Mouse (Mus musculus): ENCODE measurements around the gene Ntn3. TPM values are rescaled to one million over a fixed set of nuclear protein-coding genes. Genes with fewer than 3 reads are reported as not detected.

Gene Ntn3
- polyA plus RNA-seq, 1 experiment = 0.37 TPM

DNA sequence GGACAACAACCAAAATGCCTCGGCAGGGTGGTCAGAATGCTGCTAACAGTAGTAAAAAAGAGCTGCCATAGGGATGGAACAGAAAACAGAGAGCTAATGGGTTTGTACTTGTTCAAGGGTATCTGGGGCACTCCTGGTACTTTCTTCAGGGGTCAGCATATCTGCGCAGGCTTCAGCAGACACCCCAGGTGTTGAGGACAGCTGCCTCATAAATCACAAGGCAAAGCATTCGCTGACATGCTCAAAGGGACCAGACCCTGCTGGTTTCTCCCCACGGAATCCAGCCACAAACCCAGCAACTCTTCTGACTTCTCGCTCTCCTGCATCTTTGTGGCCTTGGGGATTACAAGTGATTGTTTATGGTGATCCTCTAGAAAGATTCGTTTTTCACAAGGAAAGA lies 13.3 kb upstream of the Ntn3 start:
- WGBS = 85% methylated on average over 6 of the region's 6 CpGs
- Histone ChIP-seq H3K4me3 (replicated peaks; ENCODE audit: control insufficient read depth, low read depth, low read length) (no peak overlapping the region), H3K4me1 (ENCODE audit: control insufficient read depth, insufficient read depth, low read length) (no peaks in the 10 kb centered on the region; the same call in 1 of the 2 replicates), H3K27ac (ENCODE audit: control insufficient read depth, insufficient read depth, low read depth, low read length, poor library complexity) (no peak overlapping the region)
- TF ChIP-seq CTCF (IDR thresholded peaks at IDR 0.05; ENCODE audit: control insufficient read depth, insufficient read depth, low read length) (no peak), POLR2A (IDR thresholded peaks at IDR 0.05; ENCODE audit: borderline replicate concordance, control insufficient read depth, low read depth, low read length) (no peak)

DNA sequence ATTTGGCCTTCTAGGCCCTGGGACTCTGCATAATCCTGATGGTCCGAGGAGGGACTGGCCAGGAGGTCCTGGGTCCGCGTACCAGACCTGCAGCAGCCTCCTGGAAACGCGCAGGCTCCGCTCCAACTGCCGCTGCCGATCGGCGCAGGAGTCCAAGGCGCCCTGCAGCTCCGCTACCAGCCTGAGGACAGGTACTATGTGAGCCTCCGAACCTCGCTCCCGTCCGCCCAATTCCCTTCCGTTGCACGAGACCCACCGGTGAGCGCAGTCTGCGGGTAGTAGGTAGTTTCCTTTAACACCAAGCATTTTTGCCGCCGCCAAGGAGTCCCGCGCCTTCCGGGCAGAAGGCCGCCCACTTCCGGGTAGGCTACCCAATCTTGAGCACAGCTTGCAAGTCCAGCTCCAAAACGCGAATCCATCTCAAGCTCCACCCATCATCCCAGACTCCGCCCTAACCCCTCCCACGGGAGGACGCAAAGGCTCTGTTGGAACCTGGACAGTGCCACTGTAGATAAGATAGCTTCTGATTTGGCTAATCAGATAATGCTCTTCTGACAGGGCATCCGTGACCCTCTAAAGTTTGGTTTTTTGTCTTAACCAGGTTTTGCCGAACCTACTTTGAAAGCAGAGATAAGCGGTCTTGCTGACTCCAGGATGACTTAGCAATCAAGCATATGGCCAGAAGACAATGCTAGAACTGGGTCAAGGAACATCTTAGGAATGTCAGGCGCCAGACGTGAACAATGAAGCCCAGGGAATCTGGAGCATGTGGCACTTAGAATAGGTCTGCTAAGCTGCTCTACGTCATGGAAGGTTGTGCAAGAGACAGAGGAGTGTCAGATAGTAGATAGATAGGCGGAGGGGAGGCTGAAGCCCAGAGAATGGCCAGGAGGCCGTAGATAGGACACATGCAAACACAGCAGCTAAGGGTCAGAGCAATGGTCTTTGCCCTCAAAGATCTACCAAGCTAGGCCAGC lies 11.4 kb upstream of the Ntn3 start, which contains the start of gene Tedc2:
Gene Tedc2, minus strand, starts transcription at position 417 of the 977 bp plus-strand sequence.
- WGBS = 2% methylated on average over 41 of the region's 41 CpGs
- peak; percentile 80; the same call in 1 of the 2 replicates for TF ChIP-seq POLR2A (IDR thresholded peaks at IDR 0.05; ENCODE audit: borderline replicate concordance, control insufficient read depth, low read depth, low read length)
- no peak for TF ChIP-seq CTCF (IDR thresholded peaks at IDR 0.05; ENCODE audit: control insufficient read depth, insufficient read depth, low read length)
- H3K4me1 ChIP-seq (ENCODE audit: control insufficient read depth, insufficient read depth, low read length) = no peaks in the 10 kb centered on the region; the same call in 1 of the 2 replicates
- H3K27ac ChIP-seq (ENCODE audit: control insufficient read depth, insufficient read depth, low read depth, low read length, poor library complexity) = peak within 1 kb of the TSS; percentile 68
- H3K4me3 ChIP-seq (replicated peaks; ENCODE audit: control insufficient read depth, low read depth, low read length) = peak within 1 kb of the TSS; percentile 94

DNA sequence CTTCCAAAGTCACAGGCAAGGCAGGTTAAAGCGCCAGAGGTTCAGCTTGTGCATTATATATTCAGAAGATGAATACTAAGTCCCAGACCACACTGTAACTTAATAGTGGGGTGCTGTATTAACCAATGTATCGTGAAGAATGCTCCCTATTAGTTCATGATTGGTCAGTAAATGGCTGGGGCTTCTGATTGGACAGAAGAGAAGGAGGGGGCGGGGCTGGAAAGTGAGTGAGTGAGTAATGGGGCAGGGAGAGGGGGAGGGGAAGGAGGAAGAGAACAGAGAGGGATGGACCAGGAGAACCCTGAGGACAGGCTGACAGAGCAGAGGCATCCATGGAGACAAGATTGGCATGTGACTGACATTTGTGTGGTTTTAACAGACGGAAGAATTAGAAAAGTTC lies 7.5 kb upstream of the Ntn3 start:
- TF ChIP-seq POLR2A (IDR thresholded peaks at IDR 0.05; ENCODE audit: borderline replicate concordance, control insufficient read depth, low read depth, low read length) (no peak), CTCF (IDR thresholded peaks at IDR 0.05; ENCODE audit: control insufficient read depth, insufficient read depth, low read length) (no peak)
- Histone ChIP-seq H3K27ac (ENCODE audit: control insufficient read depth, insufficient read depth, low read depth, low read length, poor library complexity) (no peak overlapping the region), H3K4me3 (replicated peaks; ENCODE audit: control insufficient read depth, low read depth, low read length) (no peak overlapping the region), H3K4me1 (ENCODE audit: control insufficient read depth, insufficient read depth, low read length) (no peaks in the 10 kb centered on the region; the same call in 1 of the 2 replicates)
- 87% methylated on average over 4 of the region's 4 CpGs for WGBS

DNA sequence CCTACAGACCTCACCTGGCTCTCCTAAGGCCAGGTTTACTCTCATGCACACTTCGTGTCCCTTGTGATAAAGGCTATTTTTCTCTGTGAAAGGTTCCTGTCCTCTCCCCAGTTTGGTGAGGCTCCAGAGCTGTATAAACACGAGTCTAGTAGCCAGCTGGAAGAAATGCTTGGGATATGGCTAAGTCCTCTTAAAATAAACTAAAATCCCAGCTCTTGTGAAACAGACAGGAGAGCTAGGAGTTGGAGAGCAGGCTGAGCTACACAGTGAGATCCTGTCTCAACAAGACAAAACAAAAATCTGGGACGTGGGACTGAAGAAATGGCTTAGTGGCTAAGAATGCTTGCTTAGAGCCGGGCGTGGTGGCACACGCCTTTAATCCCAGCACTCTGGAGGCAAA lies 3.9 kb upstream of the Ntn3 start:
- no peak overlapping the region for H3K4me3 ChIP-seq (replicated peaks; ENCODE audit: control insufficient read depth, low read depth, low read length)
- H3K27ac ChIP-seq (ENCODE audit: control insufficient read depth, insufficient read depth, low read depth, low read length, poor library complexity) = no peak overlapping the region
- TF ChIP-seq CTCF (IDR thresholded peaks at IDR 0.05; ENCODE audit: control insufficient read depth, insufficient read depth, low read length) = no peak
- no peak for TF ChIP-seq POLR2A (IDR thresholded peaks at IDR 0.05; ENCODE audit: borderline replicate concordance, control insufficient read depth, low read depth, low read length)
- peaks cover 1% of the 10 kb centered on the region; the same call in 1 of the 2 replicates for H3K4me1 ChIP-seq (ENCODE audit: control insufficient read depth, insufficient read depth, low read length)
- 73% methylated on average over 6 of the region's 6 CpGs for WGBS

DNA sequence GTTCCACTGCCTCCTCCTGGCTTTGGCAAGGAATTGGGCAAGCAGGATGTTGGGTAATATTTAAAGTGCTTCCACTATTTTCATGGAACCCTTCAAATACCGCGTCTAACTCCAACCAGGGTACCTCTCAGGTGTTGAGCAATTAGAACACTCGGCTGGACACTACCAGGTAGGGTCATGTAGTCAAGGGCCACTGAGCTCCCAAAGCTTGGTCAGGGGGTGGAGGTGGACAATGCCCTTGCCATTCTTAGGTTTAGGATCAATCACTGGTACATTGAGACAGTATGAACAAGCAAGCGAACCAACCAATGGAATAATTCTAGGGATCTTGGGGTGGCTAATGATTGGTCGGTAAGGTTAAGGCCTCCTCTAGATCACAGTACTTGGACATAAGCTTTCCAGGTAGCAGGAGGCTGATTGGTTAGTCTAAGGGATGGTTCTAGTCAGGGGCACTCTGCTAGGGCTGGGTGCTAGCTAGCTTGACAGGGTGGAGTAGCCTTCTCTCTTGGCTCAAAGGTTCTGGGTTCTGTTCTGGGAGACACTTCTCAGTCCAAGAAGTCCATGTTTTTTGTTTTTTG lies 3.2 kb upstream of the Ntn3 start:
- TF ChIP-seq POLR2A (IDR thresholded peaks at IDR 0.05; ENCODE audit: borderline replicate concordance, control insufficient read depth, low read depth, low read length) (no peak), CTCF (IDR thresholded peaks at IDR 0.05; ENCODE audit: control insufficient read depth, insufficient read depth, low read length) (no peak)
- 39% methylated on average over 5 of the region's 5 CpGs for WGBS
- Histone ChIP-seq H3K27ac (ENCODE audit: control insufficient read depth, insufficient read depth, low read depth, low read length, poor library complexity) (no peak overlapping the region), H3K4me3 (replicated peaks; ENCODE audit: control insufficient read depth, low read depth, low read length) (no peak overlapping the region), H3K4me1 (ENCODE audit: control insufficient read depth, insufficient read depth, low read length) (peaks cover 1% of the 10 kb centered on the region)

DNA sequence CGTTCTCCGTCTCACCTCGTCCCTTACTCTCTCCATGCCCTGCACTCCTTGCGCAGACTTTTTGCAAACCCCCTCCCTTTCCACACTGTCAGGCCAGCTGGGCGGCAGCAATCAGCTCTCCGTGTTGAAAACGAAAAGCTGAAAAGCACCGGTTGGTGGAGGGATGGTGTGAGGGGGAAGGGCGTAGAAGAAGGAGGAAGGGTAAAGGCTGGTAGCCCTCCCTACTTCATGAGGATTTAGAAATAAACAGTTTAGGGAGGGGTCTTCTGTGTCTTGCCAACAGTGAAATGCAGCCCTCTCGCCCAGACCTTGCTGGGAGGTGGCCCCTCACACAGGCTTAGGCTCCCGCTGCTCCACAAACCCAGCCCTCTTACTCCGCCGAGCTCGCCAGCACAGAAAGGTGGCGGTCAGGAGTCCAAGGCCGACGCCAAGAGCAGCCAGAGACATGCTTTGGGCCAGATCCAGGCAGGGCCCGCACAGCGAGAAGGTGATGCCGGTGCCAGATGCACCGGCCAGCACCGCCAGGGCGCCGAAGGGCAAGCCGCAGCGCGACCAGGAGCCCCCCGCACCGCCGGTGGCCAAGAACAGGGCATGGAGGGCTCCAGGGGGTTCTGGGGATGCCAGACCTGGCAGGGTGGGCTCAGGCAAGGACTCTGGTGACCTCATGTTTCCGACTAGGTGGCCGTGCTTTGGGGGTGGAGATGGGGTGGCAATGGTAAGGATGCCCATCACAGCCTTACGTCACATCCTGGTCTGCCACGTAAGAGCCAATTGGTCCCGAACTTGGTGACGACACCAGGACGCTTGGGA lies 2.5 kb upstream of the Ntn3 start:
- no peak overlapping the region for H3K4me3 ChIP-seq (replicated peaks; ENCODE audit: control insufficient read depth, low read depth, low read length)
- 7% methylated on average over 37 of the region's 37 CpGs for WGBS
- TF ChIP-seq CTCF (IDR thresholded peaks at IDR 0.05; ENCODE audit: control insufficient read depth, insufficient read depth, low read length) (no peak), POLR2A (IDR thresholded peaks at IDR 0.05; ENCODE audit: borderline replicate concordance, control insufficient read depth, low read depth, low read length) (no peak)
- peaks cover 1% of the 10 kb centered on the region for H3K4me1 ChIP-seq (ENCODE audit: control insufficient read depth, insufficient read depth, low read length)
- no peak overlapping the region for H3K27ac ChIP-seq (ENCODE audit: control insufficient read depth, insufficient read depth, low read depth, low read length, poor library complexity)

DNA sequence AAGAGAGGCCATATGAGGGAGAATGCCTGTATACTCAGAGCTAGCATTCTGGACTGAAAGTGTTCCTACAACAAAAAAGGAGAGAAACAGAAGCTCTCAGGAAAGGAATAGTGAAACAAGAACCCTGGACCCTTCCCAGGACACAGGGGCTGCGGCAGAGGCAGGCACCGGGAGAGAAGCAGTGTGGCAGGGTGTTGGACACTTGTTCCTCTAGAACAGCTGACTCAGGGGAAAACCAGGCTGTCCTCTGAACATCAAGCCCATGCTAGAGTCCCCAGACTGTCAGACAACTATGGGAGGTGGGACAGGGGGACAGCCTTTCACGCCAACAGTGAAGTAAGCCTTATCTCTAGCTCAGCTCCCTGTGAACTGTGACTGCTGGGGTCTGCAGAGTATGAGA lies 1.3 kb upstream of the Ntn3 start:
- no peak overlapping the region for H3K4me3 ChIP-seq (replicated peaks; ENCODE audit: control insufficient read depth, low read depth, low read length)
- no peak overlapping the region for H3K27ac ChIP-seq (ENCODE audit: control insufficient read depth, insufficient read depth, low read depth, low read length, poor library complexity)
- H3K4me1 ChIP-seq (ENCODE audit: control insufficient read depth, insufficient read depth, low read length) = peaks cover 5% of the 10 kb centered on the region
- WGBS = 72% methylated on average over 3 of the region's 3 CpGs
- TF ChIP-seq POLR2A (IDR thresholded peaks at IDR 0.05; ENCODE audit: borderline replicate concordance, control insufficient read depth, low read depth, low read length) = no peak
- TF ChIP-seq CTCF (IDR thresholded peaks at IDR 0.05; ENCODE audit: control insufficient read depth, insufficient read depth, low read length) = no peak

DNA sequence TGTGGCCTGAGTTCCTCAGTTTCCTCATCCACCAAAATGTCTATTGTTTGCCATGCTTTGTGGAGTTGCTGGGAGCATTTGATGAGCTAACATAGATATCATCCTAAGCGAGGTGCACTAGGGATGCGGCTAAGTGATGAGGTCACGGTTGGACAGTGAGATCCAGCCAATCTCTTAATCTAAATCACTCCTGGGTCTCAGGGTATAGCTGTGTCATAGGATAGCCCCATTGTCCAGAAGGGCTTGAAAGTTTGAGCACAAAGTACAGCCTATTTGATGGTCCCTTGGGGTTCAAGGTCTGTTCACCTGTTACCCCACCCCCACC lies 547 bp upstream of the Ntn3 start:
- no peak overlapping the region for H3K27ac ChIP-seq (ENCODE audit: control insufficient read depth, insufficient read depth, low read depth, low read length, poor library complexity)
- peaks cover 5% of the 10 kb centered on the region for H3K4me1 ChIP-seq (ENCODE audit: control insufficient read depth, insufficient read depth, low read length)
- no peak overlapping the region for H3K4me3 ChIP-seq (replicated peaks; ENCODE audit: control insufficient read depth, low read depth, low read length)
- TF ChIP-seq POLR2A (IDR thresholded peaks at IDR 0.05; ENCODE audit: borderline replicate concordance, control insufficient read depth, low read depth, low read length) (no peak), CTCF (IDR thresholded peaks at IDR 0.05; ENCODE audit: control insufficient read depth, insufficient read depth, low read length) (no peak)
- WGBS = 85% methylated on average over 3 of the region's 3 CpGs
